Mouse (Mus musculus) WW6 (cell line): ENCODE measurements around the gene Nptxr.
A peak's percentile ranks its signal among the peaks of the same experiment; 100 is the strongest.
"Not testable (repeated sequence)": the region's sequence is repeated elsewhere in the genome, so short reads cannot be mapped to it uniquely, and the experiment has no call there.

Experiments
- DNase-seq: peaks from one replicate; pipeline ENCODE4 v3.0.0-alpha.2; 2013; ENCODE audit warnings: low read depth, low spot score

The Nptxr gene

DNA sequence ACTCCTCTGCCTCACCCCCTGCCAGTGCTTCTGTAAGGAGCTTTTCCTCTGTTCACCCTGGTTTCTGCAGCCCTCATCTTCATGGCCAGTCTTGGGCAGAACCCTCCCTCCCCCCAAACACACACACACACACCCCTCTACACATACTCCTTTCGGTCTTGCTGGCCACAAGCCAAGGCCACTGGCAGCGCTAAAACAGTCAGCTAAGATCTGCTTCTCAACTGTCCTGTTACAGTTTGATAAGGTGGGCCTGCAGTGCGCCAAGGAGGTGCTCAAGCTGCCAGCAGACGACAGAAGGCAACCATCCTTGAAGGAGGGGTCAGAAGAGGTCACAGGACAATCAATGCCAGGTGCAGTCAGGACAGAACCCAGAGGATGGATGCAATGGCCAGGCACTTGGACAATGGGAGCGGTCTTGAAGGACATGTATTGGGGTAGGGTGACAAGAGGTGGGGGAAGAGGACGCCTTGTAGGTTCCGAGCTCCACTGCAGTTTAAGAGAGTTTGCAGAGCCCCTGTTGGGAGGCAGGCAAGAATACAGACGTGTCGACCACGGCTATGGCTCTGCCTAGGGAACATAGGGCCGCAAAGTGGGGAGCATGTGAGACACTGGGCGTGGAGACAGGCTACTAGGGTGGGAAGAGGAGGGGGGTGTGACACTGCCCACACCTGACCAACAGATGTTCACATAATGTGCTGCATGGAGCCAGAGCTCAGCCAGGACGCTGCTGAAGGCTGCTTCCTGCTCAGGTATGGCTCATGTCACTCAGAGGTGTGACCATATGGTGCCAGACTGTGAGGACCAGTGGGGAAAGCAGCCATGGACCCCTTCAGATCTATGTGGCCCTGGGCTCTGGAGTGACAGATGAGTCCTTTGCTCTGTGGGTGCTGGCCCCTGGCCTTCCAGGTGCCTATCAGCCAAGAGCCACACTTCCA lies 18.0 kb upstream of the Nptxr start:
- no peak for DNase-seq

DNA sequence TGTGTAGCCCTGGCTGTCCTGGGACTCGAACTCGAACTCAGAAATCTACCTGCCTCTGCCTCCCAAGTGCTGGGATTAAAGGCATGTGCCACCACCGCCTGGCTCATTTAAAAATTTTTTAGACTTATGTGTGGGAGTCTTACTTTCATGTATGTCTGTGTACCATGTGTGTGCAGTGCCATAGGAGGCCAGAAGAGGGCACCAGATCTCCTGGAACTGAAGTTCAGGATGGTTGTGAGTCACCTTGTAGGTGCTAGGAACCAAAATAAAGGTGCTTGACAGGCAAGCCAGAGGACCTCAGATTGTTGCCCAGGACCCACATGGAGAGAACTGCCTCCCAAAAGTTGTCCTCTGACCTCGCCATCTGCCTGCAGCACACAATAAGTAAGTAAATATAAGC lies 13.8 kb upstream of the Nptxr start:
- DNase-seq = no peak

DNA sequence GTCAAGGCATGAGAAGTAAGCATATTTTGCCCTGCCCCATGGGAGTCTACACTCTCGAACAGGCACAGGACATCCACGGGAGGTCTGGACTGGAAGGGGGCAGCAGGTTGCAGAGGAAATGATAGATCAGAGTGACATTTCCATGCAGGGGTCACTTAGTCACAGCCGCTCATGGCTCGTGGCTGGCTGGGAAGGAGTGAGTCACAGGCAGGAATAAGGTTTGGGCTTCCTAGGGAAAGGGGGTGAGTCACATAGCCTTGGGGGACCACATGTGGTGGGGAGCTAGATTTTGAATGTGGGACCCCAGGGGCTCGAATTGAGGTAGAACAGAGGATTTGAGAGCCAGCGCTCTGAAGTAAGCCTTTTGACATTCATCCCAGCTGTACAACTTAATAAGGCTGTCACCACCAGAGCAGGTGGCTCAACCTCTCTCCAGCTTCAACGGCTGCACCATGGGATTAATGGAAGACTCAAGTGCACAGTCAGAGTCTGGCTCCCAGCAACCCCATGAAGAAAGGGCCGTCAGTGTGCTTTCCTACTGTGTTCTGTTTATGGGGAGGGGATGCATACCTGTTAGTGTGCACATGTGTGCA lies 9.2 kb upstream of the Nptxr start:
- DNase-seq = no peak

DNA sequence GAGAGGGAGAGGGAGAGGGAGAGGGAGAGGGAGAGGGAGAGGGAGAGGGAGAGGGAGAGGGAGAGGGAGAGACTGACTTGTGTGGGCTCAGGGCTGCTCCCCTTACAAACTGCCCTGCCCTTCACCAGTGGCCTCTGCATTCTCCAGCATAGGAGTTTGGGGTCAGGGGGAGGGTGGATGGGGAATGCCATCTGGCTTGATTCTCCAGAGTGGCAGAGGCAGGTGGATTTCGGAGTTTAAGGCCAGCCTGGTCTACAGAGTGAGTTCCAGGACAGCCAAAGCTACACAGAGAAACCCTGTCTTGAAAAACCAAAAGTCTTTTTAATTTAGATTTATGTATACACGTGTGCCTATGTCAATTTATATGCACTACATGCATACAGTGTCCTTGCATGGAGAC lies 8.3 kb upstream of the Nptxr start:
- DNase-seq = not testable (repeated sequence)

DNA sequence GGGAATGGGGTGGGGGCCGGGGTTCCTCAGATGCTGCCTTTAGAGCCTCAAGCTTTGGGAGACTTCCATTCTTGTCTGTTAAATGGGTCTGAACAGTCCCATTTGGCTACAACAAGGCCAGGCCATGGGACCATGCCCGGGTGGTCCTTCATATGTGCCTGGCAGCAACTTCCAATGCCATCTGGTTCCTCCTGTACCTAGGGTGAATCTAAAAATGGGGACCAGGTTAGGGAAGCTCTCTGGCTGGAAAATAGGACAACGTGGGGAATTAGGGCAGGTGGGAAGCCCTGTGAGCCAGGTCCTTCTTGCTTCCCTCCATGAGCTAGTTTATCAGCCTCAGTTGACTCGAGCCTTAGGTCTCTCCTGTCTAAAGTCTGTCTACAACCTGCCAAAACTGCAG lies 6.4 kb upstream of the Nptxr start:
- no peak for DNase-seq

DNA sequence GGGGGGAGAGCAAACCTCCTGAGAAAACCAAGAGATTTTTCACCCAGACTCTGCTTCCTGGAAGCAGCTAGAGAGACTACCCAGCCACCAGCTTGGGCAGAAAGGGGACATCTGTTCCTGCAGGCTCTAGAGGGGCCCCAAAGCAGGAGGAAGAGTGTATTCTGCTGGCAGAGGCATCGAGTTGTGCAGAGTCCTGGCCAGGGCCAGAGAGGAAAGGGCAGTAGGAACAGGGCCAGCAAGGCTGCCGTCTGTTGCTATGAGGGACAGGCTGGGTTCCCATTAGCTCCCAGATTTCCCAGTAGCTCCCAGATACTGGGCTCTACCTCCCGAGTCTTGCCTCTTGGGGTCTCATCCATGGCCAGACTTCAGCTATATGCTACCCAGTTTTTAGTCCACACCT lies 5.5 kb upstream of the Nptxr start:
- no peak for DNase-seq

DNA sequence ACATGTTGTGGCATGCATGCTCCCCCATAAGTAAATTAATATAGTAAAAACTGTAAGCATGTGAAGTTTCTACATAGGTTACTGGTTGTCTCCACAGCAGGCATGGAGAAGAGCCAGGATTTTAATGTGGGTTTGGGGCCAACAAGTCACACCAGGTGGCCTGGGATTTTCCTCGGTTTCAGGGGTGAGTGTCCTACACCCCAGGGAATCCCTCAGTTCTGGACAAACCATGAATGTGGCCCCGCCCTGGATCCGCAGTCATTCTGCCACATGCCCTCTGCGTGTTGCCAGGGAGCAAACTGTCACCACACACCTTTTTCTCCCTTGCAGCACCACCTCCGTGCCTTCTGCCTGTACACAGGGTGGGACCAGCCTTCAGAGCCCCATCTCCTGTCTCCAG lies 4.1 kb upstream of the Nptxr start:
- DNase-seq = no peak

DNA sequence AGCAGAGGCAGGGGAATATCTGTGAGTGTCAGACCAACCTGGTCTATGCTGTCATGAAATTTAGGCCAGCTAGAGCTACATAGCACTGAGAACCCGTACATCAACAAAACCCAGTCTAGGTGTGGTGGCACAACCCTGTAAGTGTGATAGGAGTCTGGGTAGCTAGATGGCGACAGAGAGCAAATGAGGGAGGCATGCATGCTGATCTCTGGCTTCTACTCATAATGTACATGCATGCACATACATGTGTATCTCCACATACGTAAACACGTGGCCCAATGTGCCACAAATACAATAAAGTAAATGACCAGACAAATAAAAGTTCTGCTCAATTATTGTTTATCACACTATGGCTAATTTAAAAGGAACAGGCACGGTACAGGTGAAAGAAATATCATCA lies 3.5 kb upstream of the Nptxr start:
- DNase-seq = no peak

DNA sequence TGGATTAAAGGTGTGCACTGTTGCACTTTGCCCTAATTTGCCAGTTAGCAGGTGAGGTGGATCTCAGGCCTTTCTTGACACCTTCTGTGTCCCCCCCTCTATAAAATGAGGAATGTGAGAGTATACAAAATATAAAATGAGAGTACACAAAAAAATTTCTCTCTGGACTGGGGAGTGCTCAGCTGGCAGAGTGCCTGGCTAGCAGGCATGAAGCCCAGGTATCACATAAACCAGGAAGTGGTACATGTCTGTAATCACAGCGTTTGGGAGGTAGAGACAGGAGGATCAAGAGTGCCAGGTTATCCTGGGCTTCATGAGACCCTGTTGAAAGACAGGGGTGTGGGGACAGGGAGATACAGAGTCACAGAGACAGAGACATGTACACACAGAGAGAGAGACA lies 2.5 kb upstream of the Nptxr start:
- DNase-seq = no peak

DNA sequence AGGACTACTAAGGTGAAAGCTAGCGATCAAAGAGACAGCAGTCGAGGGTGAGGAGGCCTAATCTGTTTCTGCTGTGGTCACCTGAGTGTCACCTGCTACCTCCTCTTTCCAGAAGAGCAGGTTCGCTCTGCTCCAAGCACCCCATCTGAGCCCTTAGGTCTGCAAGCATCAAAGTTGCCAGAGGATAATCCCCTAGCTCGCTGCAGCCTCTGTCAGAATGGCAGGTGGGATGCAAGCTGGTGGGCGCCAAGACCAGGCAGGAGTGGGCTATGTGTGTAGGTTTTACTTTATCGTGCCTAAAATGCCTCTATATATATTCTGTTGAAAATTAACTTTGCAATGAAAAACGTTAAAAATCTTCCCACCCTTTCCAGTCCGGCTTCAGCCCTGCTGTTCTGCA lies 680 bp upstream of the Nptxr start:
- no peak for DNase-seq

DNA sequence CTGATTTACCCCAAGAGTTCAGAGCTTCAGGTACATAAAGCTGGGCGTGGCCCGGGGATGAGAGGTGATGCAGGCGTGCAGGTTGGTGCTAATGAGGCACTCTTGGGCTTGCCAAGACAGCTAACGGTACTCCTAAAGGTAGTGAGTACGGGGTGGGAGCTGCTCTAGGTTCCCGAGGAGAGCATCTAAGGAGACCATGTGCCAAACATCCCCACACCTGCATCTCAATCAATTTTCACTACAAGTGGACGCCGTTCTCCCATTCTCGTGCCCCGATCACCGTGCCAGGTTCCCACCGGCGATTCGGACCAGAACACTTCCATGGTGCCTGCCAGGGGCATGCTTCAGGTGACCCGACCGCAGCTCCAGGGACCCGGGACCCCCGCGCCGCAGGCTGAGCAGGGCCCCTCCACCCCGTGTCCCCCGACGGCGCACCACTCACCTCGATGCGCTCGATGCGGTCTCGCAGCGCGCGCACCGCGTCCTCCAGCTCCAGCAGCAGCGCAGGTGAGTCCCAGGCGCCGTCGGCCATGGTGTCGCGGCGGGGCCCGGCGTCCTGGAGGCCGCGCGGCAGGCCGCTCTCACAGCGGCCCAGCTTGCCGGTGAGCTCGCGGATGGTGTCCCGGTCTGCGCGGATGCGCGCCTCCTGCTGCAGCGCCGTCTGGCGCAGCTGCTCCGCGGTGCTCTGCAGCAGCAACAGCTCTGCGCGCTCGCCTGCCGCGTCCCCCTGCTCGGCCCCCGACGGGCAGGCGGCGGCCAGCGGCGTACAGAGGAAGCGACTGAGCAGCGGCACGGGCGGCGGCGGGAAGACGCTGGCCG lies 824 bp downstream of the Nptxr start:
- DNase-seq = no peak

DNA sequence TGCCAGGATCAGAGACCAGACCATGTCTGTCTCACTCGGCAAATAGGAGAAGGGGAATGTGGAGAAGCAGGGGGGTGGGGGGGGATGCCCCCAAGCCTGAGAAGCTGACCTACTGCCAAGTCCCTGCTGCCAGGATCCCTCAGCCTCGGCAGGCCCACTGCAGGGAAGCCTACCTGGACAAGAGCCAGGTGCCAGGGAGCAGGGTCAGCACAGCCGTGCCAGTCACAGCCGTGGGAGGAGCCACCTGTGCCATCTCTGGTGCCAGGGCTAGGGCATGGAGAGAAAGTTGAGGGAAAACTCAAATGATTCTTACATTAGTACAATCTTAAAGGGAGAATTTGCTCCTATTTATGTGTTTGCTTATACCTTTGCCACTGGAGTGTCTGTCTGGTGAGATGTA lies 2.3 kb downstream of the Nptxr start:
- no peak for DNase-seq

DNA sequence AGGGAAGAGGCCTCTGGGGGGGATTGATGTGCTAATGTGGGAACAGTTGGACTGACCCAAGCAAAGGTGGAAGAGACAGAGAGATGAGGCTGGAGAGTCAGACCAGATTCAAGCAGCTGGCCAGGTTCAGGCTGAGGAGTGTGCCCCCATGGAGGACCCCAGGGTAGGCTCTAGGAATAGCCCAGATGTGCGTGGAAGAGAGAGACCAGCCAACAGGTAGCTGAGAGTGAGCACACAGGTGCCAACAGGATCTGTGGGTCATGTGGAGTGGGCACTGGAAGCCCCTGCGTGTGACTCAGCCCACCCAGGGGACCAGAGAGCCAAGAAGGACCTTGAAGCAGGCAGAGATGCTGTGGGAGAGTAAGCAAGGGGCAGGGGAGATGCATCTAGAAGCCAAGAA lies 2.9 kb downstream of the Nptxr start:
- DNase-seq = no peak

DNA sequence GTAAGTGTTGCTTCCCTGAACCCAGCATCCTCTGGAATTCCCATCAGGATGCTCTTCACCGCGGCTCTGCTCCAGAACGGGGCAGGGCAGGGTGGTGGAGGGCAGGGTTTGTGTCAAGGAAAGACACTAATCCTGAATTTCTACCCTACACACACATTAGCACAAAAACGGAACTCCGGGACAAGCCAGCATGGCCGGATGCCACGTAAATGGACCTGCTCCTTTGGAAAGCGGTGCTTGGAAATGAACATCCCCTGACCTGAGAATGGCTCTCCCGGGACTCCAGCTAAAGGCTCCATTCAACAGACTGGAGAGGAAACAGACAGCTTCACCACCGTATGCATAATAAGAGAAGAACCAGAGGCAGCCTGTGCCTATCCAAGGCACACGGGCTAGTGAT lies 3.9 kb downstream of the Nptxr start:
- DNase-seq = no peak

DNA sequence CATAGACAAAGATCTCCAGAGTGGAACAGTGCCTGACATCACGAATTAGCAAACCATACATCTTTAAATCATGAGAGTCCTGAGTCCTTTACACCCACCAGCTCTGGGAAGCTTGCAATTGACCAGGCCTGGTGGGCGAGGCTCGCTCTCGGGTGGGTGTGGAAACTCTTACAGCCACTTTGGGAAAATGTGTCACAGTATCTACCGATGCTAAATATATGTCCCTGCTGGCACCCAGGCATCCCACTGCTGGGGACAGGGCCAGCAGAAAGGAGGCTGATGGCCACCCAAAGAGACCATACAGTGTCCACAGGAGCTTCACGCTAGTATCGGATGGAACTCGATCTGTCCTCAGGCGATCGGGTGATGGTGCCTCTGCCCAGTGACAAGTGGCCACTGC lies 6.0 kb downstream of the Nptxr start:
- DNase-seq = no peak

DNA sequence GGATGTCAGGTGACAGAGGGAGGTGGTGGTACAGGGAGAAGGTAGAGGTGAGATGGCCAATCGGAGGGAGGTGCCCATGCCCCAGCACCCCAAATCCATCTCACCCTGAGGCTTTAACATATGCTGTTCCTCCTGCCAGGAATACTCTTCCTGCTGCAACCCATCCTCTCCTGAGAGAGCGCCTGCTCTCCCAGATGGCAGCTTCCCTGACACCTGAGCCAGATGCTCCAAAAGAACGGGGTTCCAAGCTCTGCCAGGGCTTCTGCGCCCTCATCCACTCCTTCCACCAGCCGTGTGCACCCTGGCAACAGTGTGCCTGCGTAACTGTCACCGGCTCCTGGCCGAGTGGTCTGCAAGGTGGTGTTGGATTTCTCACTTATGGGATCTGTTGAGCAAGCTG lies 6.9 kb downstream of the Nptxr start:
- DNase-seq = no peak

DNA sequence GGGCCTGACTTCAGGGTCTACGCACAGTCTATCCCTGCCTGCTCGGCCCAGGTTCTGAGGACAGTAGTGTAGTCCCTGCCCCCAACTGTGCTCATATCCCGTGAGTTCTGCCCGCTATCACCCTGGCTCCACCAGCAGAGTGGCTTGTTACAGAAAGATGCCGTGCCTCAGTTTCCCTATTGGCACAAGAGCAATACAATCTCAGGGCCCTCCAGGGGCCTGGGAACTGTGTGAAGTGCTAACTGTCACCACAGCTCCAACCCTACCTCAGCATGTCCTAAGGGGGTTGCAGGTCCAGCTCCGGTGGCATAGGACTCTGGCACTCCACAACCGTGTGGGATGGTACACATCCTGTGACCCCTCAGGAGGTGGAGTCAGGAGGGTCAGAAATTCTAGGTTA lies 7.5 kb downstream of the Nptxr start:
- DNase-seq = no peak

DNA sequence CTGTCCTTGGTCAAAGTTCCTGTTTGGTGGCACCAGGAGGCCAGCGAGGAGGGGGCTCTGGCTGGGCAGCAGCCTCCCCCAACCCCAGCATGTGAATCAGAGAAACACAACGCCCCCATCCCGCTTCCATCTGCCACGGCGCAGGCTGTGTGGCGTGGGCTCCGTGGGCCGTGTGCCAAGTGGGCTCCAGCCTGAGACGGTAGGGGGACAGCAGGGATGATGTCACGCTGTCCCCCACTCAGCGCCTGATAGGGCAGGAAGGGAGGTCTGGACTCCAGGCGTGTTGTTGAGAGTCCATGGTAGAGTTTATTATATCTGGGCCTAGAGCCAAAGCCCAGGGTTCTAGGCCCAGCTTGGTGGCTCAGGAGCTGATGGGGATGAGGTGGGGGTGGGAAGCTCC lies 8.3 kb downstream of the Nptxr start:
- no peak for DNase-seq

DNA sequence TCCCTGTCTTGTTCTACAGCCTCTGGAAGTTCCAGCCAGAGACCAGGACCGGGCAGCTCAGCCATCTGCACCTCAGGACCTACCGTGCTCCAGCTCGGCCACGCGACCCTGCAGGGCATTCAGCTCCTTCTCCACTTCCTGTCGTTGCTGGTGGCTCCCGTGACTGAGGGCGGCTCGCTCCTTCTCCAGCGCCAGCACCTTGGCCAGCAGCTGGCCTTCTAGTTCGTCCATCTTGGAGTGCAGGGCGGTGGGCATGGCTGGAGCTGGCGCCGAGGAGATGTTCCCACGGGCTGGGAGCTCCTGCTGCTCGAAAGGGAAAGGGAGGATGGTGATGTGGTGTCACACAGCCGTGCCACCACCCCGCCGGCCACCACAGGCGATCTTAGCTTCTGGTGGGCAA lies 10.4 kb downstream of the Nptxr start:
- no peak for DNase-seq

DNA sequence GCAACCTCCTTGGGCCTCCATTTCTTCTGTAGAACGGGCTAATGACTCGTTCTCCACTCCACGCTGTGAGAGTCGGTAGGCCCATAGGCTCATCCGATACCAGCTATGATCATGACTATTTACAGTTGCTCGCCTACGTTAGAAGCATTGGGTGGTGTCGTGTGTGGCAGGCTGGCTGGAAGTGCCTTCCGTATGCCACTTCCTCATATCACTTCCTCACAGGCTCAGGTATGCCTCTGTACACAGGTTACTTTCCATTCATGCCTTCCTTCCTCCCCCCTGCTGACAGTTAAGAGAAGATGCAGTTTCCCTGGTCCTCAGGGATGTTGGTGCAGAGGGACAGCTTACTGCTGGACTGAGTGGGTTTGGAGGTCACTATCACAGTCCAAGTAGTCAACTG lies 11.5 kb downstream of the Nptxr start:
- no peak for DNase-seq

DNA sequence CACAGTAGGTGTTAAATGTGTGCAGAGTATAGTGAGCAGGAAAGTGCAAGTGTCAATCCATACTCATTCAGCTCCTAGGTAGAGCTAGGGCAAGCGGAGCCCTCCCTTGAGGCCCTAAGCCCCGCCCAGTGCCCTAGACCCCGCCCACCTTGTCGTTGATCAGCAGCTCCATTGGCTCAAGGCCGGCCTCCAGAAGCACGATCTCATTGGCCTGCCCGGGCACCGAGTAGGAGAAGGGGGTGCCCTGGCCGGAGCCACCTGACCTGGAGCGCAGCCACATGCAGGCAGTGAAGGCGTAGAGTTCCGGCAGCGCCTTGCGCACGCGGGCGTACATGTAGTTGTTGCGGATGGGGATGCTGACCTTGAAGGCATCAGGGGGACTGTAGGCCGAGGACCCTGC lies 12.1 kb downstream of the Nptxr start:
- peak; percentile 68 for DNase-seq

DNA sequence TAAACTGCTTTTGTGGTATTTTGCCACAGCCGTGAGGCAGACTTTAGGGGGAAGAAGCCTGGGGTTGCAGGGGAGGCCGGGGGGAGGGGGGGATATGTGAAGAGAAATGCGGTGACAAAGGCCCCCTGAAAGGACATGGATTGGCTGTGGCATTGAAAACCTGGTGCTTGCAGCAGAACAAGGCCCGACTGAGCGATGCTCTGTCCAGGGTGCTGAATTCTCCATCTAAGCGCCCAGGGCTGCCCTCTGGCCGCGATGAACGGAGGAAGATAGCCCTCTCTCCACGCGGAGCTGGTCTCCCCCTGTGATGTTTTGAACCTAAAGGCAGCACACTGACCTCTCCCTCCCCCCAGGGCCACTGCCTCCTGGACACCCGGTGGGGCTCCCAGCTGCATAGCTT lies 13.1 kb downstream of the Nptxr start:
- no peak for DNase-seq

DNA sequence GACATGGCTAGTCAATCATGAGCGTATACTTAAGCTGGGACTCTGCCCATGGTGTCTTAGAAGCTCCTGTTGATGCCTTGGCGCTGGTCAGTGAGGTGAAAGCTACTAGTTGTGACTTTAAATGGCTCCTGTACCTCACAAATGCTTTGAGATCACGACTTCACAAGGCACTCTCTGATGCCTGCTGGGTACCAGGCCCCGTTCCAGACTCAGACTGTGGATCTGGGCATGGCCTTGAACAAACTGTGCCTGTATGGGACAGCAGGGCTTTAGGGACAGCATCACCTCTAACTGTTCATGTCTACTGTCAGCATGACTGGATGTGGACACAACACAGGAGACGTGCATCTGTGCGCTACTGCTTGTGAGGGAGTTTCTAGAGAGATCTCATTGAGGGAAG lies 13.7 kb downstream of the Nptxr start:
- no peak for DNase-seq
